Mouse (Mus musculus) olfactory bulb, adult 2 months (tissue): ENCODE results near the gene Adgrb2. TPM values are rescaled to one million over a fixed set of nuclear protein-coding genes. Genes with fewer than 3 reads are reported as not detected.
A peak's percentile ranks its signal among the peaks of the same experiment; 100 is the strongest.

Source experiments
- H3K27ac ChIP-seq: fragments of 200-500 bp; 2 replicates; pipeline ENCODE4 v1.5.1; 2012; ENCODE audit warnings: low read depth, low read length; ENCODE audit not compliant: insufficient read depth
- H3K4me1 ChIP-seq: fragments of 200-500 bp; 2 replicates; pipeline ENCODE4 v1.6.1; 2012; ENCODE audit warnings: low read length; ENCODE audit not compliant: control insufficient read depth, insufficient read depth
- H3K4me3 ChIP-seq: fragments of 200-500 bp; 2 replicates; pipeline ENCODE4 v1.5.1; 2012; ENCODE audit warnings: mild to moderate bottlenecking, low read depth, low read length, moderate library complexity; ENCODE audit not compliant: insufficient read depth
- CTCF ChIP-seq: fragments of 200-500 bp; IDR thresholded peaks from 2 replicates; pipeline ENCODE4 v1.5.1; 2012; ENCODE audit warnings: low read depth, mild to moderate bottlenecking, low read length, moderate library complexity; ENCODE audit not compliant: insufficient read depth
- POLR2A ChIP-seq: fragments of 200-500 bp; IDR thresholded peaks from 2 replicates; pipeline ENCODE4 v1.6.1; 2012; ENCODE audit warnings: mild to moderate bottlenecking, low read depth, low read length, moderate library complexity; ENCODE audit not compliant: insufficient read depth
- WGBS: fragments of 180-500 bp; shearing (Covaris S2); methylation state at CpG from one replicate; pipeline ENCODE4 v1.1.7; 2018; 5-methylcytosine and 5-hydroxymethylcytosine counted together
- polyA plus RNA-seq: library from polyadenylated mRNA; stranded (reverse); fragments of >200 nt; gene quantifications from 2 replicates; pipeline ENCODE4 v1.2.4, GENCODE M21; 2012; ENCODE audit warnings: low replicate concordance; ENCODE audit not compliant: missing spikeins, insufficient read depth, insufficient read length

Gene Adgrb2
- polyA plus RNA-seq, 1 experiment: not detected

DNA sequence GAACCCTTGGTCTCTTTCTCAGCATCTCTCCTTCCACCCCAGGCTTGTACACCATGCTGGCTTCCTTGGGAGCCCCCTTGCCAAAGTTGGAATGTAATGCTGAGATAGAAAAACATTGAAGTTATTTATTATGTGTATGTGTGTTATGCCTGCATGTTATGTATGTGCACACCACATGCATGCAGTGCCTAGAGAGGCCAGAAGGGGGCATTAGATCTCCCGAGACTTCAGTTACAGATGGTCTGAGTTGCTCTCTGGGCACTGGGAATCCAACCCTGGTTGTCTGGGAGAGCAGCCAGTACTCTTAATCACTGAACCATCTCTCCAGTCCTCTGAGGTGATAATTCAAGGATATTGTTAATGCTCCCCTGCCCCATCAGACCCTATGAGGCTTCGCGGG is 67.6 kb downstream of the Adgrb2 start:
- WGBS: 95% methylated on average over 3 of the region's 3 CpGs
- peaks cover 47% of the 10 kb centered on the region for H3K4me1 ChIP-seq
- TF ChIP-seq POLR2A (no peak), CTCF (no peak)
- no peak overlapping the region for H3K27ac ChIP-seq
- no peak overlapping the region for H3K4me3 ChIP-seq

GRCm38 (mm10) chr4:130053111-130053510 is 68.4 kb downstream of the Adgrb2 start:
- Histone ChIP-seq H3K4me1 (peaks cover 38% of the 10 kb centered on the region), H3K4me3 (no peak overlapping the region), H3K27ac (no peak overlapping the region)
- TF ChIP-seq POLR2A (no peak), CTCF (no peak)
- 73% methylated on average over 9 of the region's 9 CpGs for WGBS

DNA sequence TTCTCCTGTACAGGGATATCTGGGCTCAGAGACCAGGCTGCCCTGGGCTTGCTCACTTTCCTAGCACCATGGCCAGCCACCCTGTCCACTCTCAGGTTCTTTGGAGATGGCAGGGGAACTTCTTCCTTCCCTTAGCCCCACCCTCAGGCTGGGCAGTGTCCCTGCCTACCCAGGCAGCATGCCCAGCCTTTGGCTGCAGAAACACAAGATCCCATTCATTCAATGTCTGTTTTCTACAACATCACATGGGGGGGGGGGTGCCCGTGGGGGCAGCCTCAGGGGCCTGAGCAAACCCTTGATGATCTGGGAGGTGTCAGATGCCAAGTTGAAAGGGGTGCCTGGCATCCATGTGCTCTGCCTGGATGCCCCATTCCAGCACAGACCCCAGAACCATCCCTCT is 70.1 kb downstream of the Adgrb2 start:
- TF ChIP-seq POLR2A (no peak), CTCF (no peak)
- no peak overlapping the region for H3K4me3 ChIP-seq
- 16% methylated on average over 1 of the region's 1 CpGs for whole genome bisulfite sequencing
- H3K4me1 ChIP-seq: peaks cover 29% of the 10 kb centered on the region
- no peak overlapping the region for H3K27ac ChIP-seq

GRCm38 (mm10) chr4:130055160-130056010 is 70.7 kb downstream of the Adgrb2 start:
- Histone ChIP-seq H3K4me1 (peaks cover 23% of the 10 kb centered on the region), H3K4me3 (no peak overlapping the region), H3K27ac (0 out of 2 replicates have a peak overlapping the region, but pooled peaks have one; percentile 6)
- TF ChIP-seq CTCF: no peak
- TF ChIP-seq POLR2A: no peak
- WGBS: 75% methylated on average over 14 of the region's 14 CpGs

DNA sequence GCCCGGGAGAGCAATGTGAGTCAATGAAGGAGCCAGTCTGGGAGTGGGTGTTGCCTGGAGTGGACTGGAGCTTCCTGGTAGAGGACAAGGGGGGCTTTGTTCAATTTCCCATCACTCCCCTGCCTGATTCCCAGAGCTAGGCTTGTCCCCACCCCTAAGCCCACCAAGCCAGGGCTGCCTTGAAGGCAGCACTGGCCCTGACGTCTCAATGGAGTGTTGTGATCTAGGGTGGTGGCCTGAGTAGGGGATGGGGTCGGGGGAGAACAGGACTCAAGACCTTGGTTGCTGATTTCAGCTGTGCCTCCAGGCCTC is 71.3 kb downstream of the Adgrb2 start:
- 62% methylated on average over 3 of the region's 3 CpGs for WGBS
- Histone ChIP-seq H3K27ac (no peak overlapping the region), H3K4me1 (peaks cover 23% of the 10 kb centered on the region), H3K4me3 (no peak overlapping the region)
- TF ChIP-seq POLR2A (no peak), CTCF (no peak)

GRCm38 (mm10) chr4:130056471-130056870 is 71.8 kb downstream of the Adgrb2 start:
- TF ChIP-seq CTCF (no peak), POLR2A (no peak)
- no peak overlapping the region for H3K4me3 ChIP-seq
- H3K4me1 ChIP-seq: peaks cover 23% of the 10 kb centered on the region
- 64% methylated on average over 3 of the region's 3 CpGs for WGBS
- no peak overlapping the region for H3K27ac ChIP-seq

- Histone ChIP-seq H3K27ac (no peak overlapping the region), H3K4me3 (no peak overlapping the region), H3K4me1 (peaks cover 8% of the 10 kb centered on the region; the same call in 1 of the 2 replicates)
- no peak for TF ChIP-seq CTCF
- no peak for TF ChIP-seq POLR2A
Measured at GRCm38 (mm10) chr4:130060937-130061336, 76.3 kb downstream of the Adgrb2 start.

DNA sequence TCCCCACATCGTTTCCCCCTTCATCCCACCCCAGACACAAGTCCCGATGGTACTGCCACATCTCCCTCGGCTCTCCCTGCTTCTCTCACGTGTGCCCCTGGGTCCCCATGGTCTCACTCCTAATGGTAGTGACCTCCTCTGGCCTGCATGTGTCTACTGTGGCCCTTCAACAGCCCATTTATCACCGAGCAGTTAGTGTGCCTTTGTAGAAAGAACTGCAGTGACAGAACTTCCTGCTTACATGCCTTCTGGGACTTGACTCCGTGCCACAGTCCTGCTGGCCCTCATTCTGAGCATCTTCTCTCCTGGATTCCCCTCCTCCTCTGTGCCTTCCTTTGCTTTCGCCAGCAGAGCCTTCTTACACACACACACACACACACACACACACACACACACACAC is 78.5 kb downstream of the Adgrb2 start:
- Histone ChIP-seq H3K4me3 (no peak overlapping the region), H3K27ac (no peak overlapping the region), H3K4me1 (peaks cover 4% of the 10 kb centered on the region)
- TF ChIP-seq CTCF (no peak), POLR2A (no peak)
- WGBS: 67% methylated on average over 7 of the region's 7 CpGs

DNA sequence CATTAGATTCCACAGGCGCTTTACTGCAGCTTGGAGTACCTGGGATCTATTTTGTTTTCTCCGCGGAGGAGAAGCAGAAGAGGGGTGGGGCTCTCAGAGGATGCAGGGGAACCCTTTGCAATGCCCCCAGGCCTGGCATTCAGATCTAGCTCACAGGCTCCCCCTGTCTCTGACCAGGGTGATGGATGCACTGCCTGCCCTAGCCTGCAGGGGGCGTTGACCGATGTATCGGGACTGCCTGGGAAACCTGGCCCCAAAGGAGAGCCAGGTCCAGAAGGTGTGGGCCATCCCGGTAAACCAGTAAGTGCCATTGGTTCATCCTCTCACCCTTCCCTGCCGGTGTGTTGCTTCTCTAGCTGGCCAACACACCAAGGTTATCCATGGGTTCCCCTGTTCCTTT is 82.1 kb downstream of the Adgrb2 start:
- TF ChIP-seq POLR2A (no peak), CTCF (peak; percentile 64)
- Histone ChIP-seq H3K4me1 (no peaks in the 10 kb centered on the region; the same call in none of the 2 replicates), H3K27ac (no peak overlapping the region), H3K4me3 (no peak overlapping the region)
- whole genome bisulfite sequencing: 24% methylated on average over 8 of the region's 8 CpGs

DNA sequence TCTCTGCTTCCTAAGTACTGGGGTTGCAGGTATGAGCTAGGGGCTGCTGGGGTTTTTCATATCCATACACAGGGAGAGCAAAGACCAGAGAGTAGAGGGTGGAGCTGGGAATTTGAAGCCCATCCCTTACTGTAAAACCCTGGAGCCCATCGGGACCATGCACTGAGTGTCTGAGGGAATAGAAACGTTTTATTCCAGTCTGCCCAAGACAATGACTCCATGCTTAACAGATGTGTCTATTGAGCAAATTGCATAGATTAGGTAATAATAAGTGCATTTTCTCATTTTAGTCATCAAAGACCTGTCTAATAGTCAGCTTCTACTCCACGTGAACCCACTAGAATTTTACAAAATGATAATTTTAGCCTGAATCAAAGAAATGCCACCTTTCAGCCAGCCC is 85.9 kb downstream of the Adgrb2 start:
- Histone ChIP-seq H3K27ac (no peak overlapping the region), H3K4me3 (no peak overlapping the region), H3K4me1 (peaks cover 9% of the 10 kb centered on the region)
- WGBS: 43% methylated on average over 3 of the region's 3 CpGs
- TF ChIP-seq POLR2A: no peak
- no peak for TF ChIP-seq CTCF
